Mouse (Mus musculus) mouse embryonic stem cell (cell line): ENCODE data around the gene Plekhm3.

ENCODE experiments used
- in situ Hi-C, 2 experiments: fragments of 300-500 bp; cut with MboI; formaldehyde crosslinking; loops; 1 replicate in 1 of 2; 3 replicates in 1 of 2; pipeline ENCODE4 v1.14.3; 2019 to 2020; ENCODE audit warnings: low sequenced_read_pairs in 2 of 2, low pct_unique_long_range_greater_than_20kb in 1 of 2, mixed read lengths in 1 of 2; ENCODE audit not compliant: unreplicated experiment in 1 of 2

Plekhm3 gene

DNA sequence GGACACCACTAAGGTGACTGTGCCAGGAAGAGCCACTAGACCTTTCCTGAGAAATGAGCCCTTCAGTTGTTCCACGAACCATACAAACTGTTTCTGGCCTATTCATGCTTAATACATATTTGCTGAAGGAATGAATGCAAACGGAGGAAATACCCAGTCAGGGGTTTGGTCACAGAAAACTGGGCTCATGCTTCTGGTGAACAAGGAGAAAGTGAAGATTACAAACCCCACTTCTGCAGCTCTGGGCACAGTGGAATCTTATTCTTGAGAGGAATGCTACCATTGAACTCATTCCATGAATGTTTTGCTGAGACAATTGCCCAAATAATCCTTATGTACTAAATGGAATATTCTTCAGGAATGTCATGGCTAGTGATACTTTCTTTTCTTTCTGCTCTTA is 106.3 kb downstream of the Plekhm3 start:
- in situ Hi-C loops = no loop called here

DNA sequence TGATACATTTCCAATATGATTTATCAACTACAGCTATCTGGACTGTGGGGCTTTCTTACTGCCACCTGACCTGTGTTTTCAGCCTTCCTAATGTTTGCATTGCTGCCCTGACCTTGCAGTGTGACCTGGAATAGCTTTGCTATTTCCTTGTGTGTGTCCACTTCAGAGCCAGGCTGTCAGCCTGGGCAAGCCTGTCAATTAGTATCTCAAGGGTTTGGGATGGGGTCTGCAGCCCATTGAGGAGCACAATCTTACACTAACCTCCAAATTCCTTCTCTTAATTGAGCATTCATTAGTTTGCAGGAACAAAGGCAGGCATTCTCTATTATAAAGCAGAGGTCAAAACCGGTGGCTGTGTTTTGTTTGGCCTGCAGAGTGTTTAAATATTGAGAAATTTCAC is 107.6 kb downstream of the Plekhm3 start:
- in situ Hi-C loops = no loop called here

DNA sequence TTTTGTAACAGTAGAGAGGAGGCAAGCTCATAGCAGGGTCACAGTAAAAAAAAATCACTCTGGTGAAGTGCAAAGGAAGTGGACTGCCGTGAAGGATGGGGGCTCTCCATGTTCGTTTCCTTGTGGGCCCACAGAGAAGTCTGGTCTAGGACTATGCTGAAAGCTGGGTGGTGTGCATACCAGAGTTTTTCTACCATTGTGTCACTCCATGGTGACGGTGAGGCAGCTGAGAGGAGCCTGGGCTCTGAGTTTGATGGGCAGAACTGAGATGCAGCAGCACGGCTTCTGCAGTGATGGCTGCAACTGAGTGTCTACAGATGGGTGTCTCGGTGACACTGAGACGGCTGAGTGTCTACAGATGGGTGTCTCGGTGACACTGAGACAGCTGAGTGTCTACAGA is 108.5 kb downstream of the Plekhm3 start:
- in situ Hi-C loops = no loop called here

DNA sequence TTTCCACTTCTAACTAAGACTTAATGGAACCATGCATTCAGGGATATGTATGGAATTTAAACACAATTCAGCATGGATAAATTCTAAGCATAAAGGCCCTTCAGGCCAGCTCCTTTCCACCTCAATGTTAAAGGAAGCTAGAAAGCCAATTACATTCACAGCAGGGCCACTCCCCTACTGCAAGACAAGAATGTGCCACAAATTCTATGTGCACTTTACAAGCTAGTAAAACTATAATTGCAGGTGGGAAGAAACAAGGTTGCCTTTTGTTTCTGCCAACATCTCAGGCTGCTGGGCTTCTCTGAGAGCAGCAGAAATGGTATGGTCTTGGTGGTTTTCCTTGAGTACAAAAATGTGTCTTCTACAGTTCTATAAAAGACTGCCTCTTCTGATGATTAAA is 109.1 kb downstream of the Plekhm3 start:
- in situ Hi-C loops = no loop called here

DNA sequence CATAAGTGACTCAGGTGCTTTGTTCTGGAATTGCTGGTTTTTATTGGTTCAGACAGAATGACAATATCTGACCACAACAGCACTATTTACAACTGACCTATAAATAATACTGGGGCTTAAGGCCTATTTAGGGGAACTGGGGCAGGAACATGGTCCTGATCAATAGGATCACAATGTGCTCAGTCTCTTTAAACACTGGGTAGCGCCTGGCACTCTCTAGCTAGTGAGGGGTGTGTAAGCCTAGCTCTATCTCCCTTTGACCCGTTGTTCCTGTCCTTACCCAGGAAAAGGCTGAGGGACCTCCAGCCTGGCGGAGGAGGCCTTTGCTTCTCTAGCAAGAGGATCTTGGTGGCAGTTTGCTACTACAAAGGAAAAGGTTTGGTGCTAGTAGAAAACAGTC is 111.6 kb downstream of the Plekhm3 start:
- in situ Hi-C loops = no loop called here

DNA sequence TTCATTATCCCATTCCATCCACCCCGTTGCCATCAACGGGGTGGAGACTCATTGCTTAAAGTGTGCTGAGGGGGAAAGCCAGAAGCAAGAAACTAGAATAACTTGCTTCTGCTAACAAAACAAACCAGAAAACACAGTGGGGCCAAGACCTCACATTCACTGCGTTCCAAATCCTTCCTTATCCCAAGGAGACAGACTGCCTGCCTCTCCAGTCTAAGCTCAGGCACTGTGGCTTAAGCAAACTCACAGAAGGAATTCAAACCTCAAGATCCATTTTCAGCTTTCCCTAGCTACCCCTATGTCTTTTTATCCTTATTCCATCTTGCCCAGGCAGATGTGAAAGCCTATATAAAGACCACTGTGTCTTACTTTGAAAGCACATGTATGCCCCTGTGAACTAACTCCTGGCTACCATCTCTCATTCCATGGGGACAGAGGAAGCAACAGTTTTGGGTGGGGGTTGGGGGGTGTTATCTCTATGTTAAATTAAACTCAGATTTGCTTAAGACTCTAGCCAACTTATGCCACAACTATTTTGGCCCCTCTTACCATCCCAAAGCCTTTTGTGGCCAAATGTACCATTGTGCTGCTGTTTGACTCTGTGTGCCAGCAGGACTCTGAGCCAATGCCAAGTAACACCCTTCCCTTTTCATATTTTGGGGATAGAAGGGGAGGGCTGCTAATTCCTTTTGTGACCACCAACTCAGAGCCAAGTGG is 112.6 kb downstream of the Plekhm3 start:
- in situ Hi-C loops = no loop called here

DNA sequence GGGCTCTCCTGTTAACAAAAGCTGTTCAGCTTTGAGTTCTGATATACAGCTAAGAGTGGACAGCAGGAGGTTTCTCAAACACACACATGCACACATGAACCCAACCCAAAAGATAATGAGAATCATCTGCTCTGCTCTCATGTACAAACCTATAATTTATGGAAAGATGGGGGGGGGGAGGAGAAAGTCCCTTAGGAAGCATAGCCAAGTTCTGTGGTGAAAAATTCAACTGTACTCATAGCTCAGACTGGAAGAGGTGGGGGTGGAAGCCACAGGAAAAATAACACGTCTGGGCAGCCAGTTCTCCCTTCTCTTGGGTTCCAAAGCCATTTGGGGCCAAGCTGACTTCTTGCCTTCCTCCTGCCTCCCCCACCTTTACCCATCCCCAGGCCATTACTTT is 115.7 kb downstream of the Plekhm3 start:
- in situ Hi-C loops = no loop called here

DNA sequence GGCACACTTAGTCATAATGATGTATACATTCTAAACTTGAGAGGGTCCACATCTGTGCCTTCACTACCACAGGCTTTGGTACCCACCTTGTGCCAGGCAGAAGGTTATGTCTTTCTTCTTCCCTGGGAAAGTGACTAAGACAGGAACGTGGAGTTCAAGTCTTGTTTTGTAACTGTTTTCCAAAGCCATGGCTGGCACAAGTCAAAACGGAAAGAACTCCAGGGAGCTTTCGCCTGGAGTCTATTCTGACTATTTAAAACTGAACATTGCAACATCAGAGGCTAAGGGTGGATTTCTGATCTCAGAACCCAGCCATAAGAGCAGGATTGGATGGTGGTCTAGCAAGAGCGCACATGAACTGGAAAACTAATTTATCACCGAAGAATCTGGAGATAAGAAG is 120.0 kb downstream of the Plekhm3 start:
- in situ Hi-C loops = no loop called here

DNA sequence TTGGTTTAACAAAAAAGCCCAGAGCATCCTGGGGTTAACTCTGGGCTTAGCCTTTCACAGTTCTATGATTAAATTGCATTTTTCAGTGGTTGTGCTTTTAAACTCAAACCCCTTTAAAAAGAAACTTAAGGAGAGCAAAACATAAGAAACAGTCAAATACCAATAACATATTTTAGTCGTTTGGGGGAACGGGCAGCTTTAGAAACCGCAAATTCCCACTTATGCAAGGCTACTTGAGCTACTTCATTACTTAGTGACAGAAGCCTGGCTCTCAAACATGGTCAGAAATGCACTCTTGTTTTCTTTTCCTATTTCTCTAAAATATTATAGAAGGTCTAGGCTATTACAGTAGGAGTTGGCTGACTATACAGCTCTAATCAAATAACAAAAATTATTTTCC is 120.5 kb downstream of the Plekhm3 start:
- in situ Hi-C loops = no loop called here

DNA sequence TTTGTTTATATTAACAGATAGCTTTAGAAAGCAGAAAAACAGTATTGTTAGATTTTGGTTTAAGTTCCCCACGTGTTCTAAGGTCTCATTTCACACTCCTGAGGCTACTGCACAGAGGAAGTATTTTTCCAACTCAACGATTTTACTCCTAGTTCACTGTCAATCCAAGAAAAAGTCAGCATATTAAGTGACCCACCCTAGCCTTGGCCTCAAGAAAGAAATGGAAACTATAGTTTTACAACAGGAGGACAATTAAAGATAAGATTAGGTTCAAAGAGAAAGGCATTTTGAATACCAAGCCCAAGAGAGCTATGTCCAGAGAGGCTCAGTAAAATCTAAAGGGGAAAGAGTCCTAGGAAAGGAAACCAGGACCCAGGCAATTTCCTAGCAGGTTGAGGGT is 125.1 kb downstream of the Plekhm3 start:
- in situ Hi-C loops = no loop called here

DNA sequence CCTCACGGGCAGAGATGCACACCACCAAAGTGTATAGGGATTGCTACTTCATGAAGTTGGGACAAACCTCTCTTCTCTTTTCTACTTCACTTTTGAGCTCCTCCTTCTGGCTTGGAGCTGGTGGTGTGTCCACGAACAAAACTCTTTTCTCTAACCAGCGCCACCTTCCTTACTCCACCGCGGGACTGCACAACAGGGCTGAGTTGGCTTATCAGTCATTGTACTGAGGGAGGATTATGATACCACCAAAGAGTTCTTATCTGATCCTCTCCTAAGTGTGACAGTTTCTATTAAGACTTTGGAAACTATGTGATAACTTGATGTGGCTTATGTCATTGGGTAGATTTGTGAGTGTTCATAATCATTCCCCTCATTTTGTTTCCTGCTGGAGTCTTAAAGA is 129.2 kb downstream of the Plekhm3 start:
- in situ Hi-C loops = no loop called here

DNA sequence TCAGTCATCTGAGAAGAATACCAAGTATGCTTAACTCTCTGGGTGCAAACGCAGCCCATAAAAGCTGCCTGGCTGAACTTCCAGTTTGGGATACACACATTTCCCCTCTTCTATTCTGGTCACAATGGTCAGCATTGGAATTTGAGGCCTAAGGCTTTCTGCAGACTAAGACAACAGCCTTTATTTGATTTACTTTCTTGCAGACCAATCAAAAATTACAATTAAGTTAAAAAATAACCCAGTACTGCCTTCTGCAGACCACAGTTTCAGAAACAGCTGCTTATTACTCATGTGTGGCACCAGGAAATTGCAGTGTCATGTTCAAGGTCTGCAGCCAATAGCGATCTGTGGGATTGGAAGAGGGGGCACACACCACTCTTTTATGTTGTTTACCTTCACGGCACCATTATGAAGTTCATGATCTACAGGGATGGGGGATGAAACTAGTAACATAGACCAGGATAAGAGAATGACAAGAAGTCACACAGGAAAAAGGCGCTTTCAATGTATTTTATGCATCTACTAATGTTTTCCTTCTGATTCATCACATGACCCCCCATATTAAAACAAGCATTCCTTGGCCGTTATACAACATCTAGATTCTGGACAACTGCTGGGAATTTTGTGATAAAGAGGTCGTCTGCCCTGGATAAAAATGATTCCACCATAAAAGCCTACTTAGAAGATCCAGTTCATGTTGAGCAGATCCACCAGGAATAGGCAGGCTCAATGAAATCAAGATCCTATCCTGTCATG is 130.1 kb downstream of the Plekhm3 start:
- in situ Hi-C loops = no loop called here

DNA sequence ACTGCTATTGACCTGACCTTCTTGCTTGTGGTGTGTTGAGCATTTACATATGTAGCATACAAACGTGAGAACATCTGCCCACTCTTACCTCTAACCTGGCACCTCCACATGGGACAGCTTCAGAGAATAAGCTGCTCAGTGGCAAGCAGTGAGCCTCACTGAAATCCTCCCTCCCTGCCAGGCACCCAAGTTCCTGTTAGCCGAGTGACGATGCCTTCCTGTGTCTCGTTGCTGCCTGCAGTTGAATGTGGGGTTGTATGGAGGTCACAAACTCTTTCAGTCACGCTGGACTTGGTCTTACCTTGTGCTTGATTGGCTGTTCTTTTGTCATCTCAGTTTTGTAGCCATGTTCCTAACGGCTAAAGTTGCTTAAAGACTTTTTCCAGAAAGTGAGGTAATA is 133.1 kb downstream of the Plekhm3 start:
- in situ Hi-C loops = no loop called here

DNA sequence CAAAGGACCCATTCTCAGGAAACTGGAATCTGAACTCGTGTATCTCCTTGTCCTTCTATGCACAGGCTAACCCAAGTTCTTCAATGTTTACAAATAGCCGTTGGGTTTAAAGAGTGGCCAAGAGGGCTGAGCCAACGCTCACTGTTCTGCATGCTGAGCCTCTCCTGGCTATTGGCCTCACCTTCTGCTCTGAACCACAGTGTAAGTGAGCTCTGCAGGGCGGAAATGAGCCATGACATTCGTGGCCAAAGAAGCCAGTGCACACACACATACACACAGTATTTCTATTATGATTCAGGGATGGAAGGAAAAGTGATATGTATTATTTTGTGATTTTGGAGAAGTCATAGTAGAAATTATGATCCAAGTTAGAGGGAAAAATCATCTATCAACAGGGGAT is 138.9 kb downstream of the Plekhm3 start:
- in situ Hi-C loops = no loop called here

DNA sequence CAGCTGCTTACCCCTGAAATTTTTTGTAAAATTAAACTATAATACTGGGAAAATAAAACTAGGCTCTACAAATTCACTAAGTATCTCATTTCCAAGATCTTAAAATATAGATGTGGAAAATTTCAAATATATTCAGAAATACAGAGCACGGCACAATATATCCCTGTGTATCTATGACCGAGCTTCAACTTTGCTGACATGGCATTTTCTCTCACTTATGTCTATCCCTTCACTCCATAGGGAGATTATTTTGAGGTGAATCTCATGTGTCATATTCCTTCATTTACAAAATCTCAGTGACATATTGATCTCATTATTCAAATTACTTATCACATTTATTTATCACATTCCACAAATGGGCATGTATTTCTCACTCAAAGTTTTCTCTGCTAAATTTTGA is 143.4 kb downstream of the Plekhm3 start:
- in situ Hi-C loops = no loop called here

DNA sequence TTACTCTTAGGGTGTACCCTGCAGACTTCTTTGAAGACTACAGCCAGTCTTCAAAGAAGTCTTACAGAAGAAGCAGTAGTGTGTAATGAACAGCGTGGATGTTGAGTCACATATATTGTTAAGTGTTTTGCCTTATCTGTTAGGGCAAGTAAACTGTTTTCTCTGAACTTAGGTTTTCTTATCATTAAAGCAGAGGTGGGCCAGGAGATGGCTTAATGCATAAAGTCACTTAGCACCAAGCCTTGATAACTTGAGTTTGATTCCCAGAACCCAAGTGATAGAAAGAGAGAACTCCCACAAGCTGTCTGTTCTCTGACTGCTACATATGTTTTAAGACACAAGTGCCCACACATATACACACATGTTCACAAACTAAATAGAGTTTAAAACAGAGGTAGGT is 144.7 kb downstream of the Plekhm3 start:
- in situ Hi-C loops = no loop called here

DNA sequence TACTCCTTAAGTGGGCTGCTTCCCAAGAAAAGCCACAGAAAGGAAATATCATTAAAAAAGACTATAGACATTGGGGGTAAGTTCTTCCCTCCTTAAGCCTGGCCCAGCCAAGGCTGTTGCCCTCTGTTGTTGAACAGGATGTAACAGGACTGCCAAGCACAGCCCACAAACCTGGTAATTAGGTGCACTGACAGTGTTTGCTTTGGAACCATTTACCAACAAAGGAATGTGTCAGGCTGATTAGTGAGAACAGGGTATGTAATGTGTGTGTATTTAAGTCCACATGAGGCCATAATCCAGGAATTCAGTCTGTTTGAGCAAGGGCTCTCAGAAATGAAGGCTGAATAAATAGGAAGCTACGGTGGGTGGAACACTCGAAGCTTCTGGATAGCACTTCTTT is 147.5 kb downstream of the Plekhm3 start:
- in situ Hi-C loops = no loop called here

DNA sequence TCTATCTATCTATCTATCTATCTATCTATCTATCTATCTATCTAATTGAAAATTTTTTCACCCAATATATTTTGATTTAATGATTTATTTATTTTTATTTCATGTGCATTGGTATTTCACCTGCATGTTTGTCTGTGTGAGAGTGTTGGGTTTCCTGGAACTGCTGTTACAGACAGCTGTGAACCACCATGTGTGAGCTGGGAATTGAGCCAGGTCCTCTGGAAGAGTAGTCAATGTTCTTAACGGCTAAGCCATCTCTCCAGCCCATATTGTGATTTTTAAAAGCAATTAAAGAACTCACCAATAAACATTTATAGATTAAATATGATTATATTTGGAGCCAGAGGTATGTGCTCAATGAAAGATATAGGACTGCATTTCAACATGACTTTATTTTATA is 148.9 kb downstream of the Plekhm3 start:
- in situ Hi-C loops = no loop called here

DNA sequence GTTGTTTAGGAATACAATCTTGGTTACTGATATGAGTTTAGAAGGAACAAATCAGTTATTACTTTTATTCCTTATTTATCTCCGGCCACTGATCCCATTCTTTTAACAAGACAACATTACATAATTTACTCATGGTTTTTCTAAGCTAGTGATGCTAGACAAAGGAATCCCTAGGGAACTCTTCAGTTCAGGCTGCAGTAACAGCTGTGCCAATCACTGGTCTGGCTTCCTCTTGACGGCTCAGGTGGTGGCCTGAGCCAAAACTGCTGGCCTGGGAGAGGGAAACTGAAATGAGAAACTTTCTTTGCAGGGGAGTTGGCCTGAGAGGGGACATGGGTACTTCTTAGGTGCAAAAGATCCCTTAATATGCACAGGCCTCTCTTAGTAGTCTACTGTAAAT is 151.4 kb downstream of the Plekhm3 start:
- in situ Hi-C loops = no loop called here

DNA sequence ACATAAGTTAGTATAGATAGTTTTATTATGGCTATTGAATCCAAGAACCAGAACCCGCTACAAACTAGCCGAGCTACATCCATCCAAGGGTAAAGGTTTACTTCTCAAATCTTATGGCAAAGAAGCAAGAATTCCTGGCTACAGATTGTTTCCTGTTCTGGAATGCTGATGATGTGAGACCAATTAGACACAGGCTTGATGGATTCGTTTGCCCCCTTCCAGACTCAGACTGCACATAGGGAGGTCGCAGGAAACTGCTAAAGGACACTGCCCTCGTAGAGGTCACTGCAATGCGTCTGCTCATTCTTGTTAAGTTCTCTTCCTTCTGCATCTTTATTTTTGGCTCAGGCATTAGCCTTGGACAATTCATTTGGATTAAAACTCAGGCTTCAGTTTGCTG is 154.0 kb downstream of the Plekhm3 start:
- in situ Hi-C loops = no loop called here
